Mouse (Mus musculus) myocyte (in vitro differentiated cells): Measurements from ENCODE around the gene Armh3.
"Not testable (repeated sequence)": the region's sequence is repeated elsewhere in the genome, so short reads cannot be mapped to it uniquely, and the experiment has no call there.

ENCODE experiments used
- CEBPB ChIP-seq: IDR thresholded peaks from 2 replicates; pipeline ENCODE4 v1.6.1; 2011; ENCODE audit warnings: mild to moderate bottlenecking, moderate library complexity; ENCODE audit not compliant: poor library complexity, insufficient read depth, severe bottlenecking
- E2F4 ChIP-seq: IDR thresholded peaks from one replicate; pipeline ENCODE4 v1.6.1; 2011; ENCODE audit warnings: mild to moderate bottlenecking, control low read depth, moderate library complexity; ENCODE audit not compliant: insufficient read depth
- MAX ChIP-seq: IDR thresholded peaks from one replicate; pipeline ENCODE4 v1.6.1; 2011; ENCODE audit warnings: low read depth, mild to moderate bottlenecking, control low read depth
- MYOD1 ChIP-seq, 3 experiments: IDR thresholded peaks; one replicate each; pipeline ENCODE4 v1.6.1; 2011; ENCODE audit warnings: control low read depth in 2 of 3, low read depth in 2 of 3, mild to moderate bottlenecking in 2 of 3, moderate library complexity in 1 of 3; ENCODE audit not compliant: insufficient read length in 2 of 3, control insufficient read depth in 1 of 3
- MYOG ChIP-seq, 3 experiments: IDR thresholded peaks; one replicate each; pipeline ENCODE4 v1.6.1; 2011; ENCODE audit warnings: control low read depth in 2 of 3, low read depth in 2 of 3, mild to moderate bottlenecking in 2 of 3; ENCODE audit not compliant: insufficient read length in 2 of 3, control insufficient read depth in 1 of 3, insufficient read depth in 1 of 3
- POLR2A ChIP-seq: IDR thresholded peaks from one replicate; pipeline ENCODE4 v1.6.1; 2011; ENCODE audit warnings: low read depth, mild to moderate bottlenecking, control low read depth, moderate library complexity; ENCODE audit not compliant: insufficient read length
- POLR2AphosphoS2 ChIP-seq: IDR thresholded peaks from one replicate; pipeline ENCODE4 v1.6.1; 2011; ENCODE audit warnings: low read depth, control low read depth; ENCODE audit not compliant: insufficient read length
- REST ChIP-seq: IDR thresholded peaks from one replicate; pipeline ENCODE4 v1.6.1; 2011; ENCODE audit warnings: mild to moderate bottlenecking, control low read depth, moderate library complexity; ENCODE audit not compliant: insufficient read depth, insufficient read length
- SRF ChIP-seq: IDR thresholded peaks from one replicate; pipeline ENCODE4 v1.6.1; 2011; ENCODE audit warnings: low read depth; ENCODE audit not compliant: control insufficient read depth, insufficient read length
- TCF12 ChIP-seq: IDR thresholded peaks from one replicate; pipeline ENCODE4 v1.6.1; 2011; ENCODE audit warnings: mild to moderate bottlenecking, control low read depth; ENCODE audit not compliant: poor library complexity, insufficient read depth, severe bottlenecking
- TCF3 ChIP-seq: IDR thresholded peaks from one replicate; pipeline ENCODE4 v1.6.1; 2011; ENCODE audit warnings: low read depth, control low read depth; ENCODE audit not compliant: insufficient read length
- USF1 ChIP-seq: IDR thresholded peaks from one replicate; pipeline ENCODE4 v1.6.1; 2011; ENCODE audit warnings: low read depth, mild to moderate bottlenecking, control low read depth, moderate library complexity

DNA sequence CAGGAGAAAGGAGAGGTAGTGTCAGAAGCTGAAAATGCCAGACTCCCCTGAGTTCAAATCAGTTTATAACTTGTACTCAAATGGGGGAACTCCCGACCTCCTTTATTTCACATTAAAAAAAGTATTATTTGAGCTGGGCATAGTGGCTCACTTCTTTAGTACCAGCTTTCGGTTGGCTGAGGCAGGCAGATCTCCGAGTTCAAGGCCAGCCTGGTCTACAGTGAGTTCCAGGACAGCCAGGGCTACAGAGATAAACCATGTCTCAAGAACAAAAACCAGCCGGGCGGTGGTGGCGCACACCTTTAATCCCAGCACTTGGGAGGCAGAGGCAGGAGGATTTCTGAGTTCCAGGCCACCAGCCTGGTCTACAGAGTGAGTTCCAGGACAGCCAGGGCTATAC is 192.5 kb downstream of the Armh3 start:
- not testable (repeated sequence) for TF ChIP-seq POLR2AphosphoS2; USF1; CEBPB; POLR2A; MYOD1 (IDR thresholded peaks at IDR 0.05; ENCODE audit: control insufficient read depth in 1 of 3, insufficient read length in 2 of 3, low read depth in 2 of 3); MAX; E2F4; MYOG (IDR thresholded peaks at IDR 0.05; ENCODE audit: control insufficient read depth in 1 of 3, insufficient read depth in 1 of 3, insufficient read length in 2 of 3, low read depth in 2 of 3); TCF12; SRF; TCF3; REST
